Mouse (Mus musculus) gastrocnemius, postnatal 36 days (tissue): ENCODE measurements around the gene Map2k2. TPM values are rescaled to one million over a fixed set of nuclear protein-coding genes. Genes with fewer than 3 reads are reported as not detected.
A peak's percentile ranks its signal among the peaks of the same experiment; 100 is the strongest.

ENCODE experiments used
- DNase-seq, 2 experiments: peaks; one replicate each; pipeline ENCODE4 v3.0.0; 2022
- intact Hi-C: fragments of 180-260 bp; cut with DNase I; formaldehyde crosslinking; loops from one replicate; pipeline ENCODE4 v1.15.1; 2025
- total RNA-seq, 2 experiments: library from RNA; stranded (reverse); gene quantifications; 2 replicates each; pipeline ENCODE4 v1.2.3; 2021

Map2k2 gene
- total RNA-seq, 2 experiments from 2014 or later = 160 to 174 TPM

- intact Hi-C loops = no loop called here
- no peak for DNase-seq
Measured at GRCm38 (mm10) chr10:81140717-81141454, 35.2 kb downstream of the Map2k2 start.

GRCm38 (mm10) chr10:81141455-81142210 lies 35.9 kb downstream of the Map2k2 start:
- intact Hi-C loops = no loop called here
- no peak for DNase-seq

- intact Hi-C loops = no loop called here
- no peak for DNase-seq
Measured at GRCm38 (mm10) chr10:81142551-81142981, 36.9 kb downstream of the Map2k2 start.

GRCm38 (mm10) chr10:81143157-81143633 lies 37.5 kb downstream of the Map2k2 start:
- no peak for DNase-seq
- intact Hi-C loops = no loop called here

- no peak for DNase-seq
- intact Hi-C loops = no loop called here
Measured at GRCm38 (mm10) chr10:81143845-81144437, 38.2 kb downstream of the Map2k2 start.

DNA sequence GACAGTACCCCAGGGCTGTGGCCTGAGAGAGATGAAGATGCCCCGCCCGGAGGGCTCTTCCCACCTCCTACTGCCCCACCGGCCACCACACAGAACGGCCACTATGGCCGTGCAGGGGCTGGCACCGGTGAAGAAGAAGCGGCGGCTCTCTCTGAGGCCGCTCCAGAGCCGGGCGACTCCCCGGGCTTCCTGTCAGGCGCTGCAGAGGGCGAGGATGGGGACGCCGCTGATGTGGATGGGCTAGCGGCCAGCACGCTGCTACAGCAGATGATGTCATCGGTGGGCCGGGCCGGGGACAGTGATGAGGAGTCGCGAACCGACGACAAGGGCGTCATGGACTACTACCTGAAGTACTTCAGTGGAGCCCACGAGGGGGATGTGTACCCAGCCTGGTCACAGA lies 39.0 kb downstream of the Map2k2 start:
- DNase-seq = no peak

DNA sequence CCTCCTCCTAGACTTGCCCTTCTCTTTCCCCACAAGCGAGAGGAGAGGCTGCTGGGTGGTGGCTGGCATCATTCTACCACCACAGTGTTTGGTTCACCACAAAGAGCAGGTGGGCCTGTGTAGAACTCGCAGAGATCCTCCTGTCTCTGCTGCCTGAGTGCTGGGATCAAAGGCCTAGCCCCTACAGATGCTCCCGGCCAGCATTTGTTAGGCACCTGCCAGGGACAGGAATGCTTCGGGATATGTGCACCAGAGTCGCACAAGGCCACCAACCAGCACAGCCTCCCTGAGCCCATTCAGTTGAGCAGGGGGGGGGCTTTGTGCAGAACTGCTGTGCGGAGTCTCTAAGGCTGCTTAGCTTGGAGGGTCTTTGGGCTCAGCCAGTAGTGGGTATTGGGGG lies 39.6 kb downstream of the Map2k2 start:
- intact Hi-C loops = loop anchor here (5.0 kb wide), 1 partner anchor 302 kb away; no protein-coding TSS in a partner anchor
- no peak for DNase-seq

More for the DNA sequence above, 39.0 kb downstream of the Map2k2 start:
- intact Hi-C loops = loop anchor here (5.0 kb wide), 1 partner anchor 303 kb away; no protein-coding TSS in a partner anchor

GRCm38 (mm10) chr10:81145778-81146177 lies 40.1 kb downstream of the Map2k2 start:
- intact Hi-C loops = loop anchor here (5.0 kb wide), 1 partner anchor 302 kb away; no protein-coding TSS in a partner anchor
- no peak for DNase-seq

GRCm38 (mm10) chr10:81146296-81146695 lies 40.6 kb downstream of the Map2k2 start:
- intact Hi-C loops = loop anchor here (5.0 kb wide), 1 partner anchor 301 kb away; no protein-coding TSS in a partner anchor
- DNase-seq = no peak

- no peak for DNase-seq
- intact Hi-C loops = no loop called here
Measured at GRCm38 (mm10) chr10:81151261-81151660, 45.5 kb downstream of the Map2k2 start.

DNA sequence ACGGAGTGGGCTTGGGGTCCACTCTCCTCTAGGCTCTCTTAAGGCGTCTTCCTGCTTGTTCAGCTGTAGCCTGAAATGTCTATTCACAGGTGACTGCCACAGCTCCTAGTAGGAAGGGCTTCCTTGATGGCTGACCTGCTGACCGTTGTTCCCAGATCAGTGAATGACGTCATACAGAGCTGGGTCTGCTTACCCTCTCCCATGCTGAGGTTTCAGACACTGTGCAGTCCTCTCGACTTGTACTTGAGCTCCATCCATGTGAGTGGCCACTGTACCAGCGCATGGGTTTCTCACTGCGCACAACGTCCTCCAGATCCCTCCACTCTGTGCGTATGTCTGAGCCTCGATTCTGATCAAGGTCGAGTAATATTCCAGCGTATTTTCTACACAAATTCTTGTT lies 46.9 kb downstream of the Map2k2 start:
- intact Hi-C loops = no loop called here
- no peak for DNase-seq

GRCm38 (mm10) chr10:81154313-81154712 lies 48.6 kb downstream of the Map2k2 start:
- no peak for DNase-seq
- intact Hi-C loops = no loop called here

DNA sequence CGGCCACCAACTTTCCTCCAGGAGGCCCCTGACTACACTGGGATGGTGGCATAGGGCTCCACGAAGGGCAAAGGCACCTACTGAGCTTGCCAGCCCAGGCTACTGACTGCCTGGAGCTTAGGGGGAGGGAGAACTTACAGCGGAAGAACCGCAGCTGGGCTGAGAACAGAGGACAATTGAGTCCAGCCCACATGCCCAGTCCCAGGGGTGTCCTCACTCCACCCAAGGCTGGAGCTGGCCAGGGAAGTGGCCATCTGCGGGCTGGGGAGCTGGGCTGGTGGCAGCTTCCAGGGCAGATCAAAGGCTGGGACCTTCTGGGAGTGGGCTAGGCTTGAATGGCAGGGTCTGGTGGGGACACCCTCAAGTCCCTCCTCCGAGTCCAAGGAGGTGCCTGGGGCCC lies 49.0 kb downstream of the Map2k2 start:
- DNase-seq = no peak
- intact Hi-C loops = no loop called here

DNA sequence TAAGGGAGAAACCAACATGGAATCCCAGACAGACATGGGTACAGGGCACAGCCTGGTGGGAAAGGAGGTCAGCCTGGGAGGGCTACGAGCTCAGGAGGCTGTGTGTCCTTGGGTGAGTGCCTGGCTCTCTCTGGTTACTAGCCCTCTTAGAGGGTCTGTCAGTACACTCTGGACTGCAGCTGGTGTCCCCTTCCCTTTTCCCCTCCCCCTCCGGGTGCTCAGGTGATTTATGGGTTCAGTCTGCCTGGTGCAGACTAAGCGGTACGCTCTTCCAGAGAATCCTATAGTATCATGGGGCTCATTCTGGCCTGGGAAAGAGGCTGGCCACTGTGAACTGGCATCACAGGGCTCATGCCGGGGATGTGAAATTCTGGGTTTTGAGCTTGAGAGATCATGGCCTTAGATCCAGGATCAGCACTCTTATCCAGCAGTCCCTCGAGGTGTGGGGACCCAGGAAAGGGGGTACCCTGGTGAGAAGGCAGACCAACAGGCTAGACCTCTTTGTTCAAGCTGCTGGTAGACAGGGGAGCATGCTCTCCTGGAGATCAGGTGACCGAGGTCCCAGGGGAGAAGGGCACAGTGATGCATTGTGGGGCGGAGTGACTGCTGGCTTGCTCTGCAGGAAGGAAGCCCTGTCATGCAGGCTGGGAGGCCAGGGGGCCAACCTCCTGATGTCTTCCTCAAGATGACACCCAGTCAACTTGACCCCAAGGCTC lies 56.0 kb downstream of the Map2k2 start:
- DNase-seq = no peak
- intact Hi-C loops = no loop called here

GRCm38 (mm10) chr10:81162318-81162652 lies 56.6 kb downstream of the Map2k2 start:
- intact Hi-C loops = no loop called here
- DNase-seq = no peak

DNA sequence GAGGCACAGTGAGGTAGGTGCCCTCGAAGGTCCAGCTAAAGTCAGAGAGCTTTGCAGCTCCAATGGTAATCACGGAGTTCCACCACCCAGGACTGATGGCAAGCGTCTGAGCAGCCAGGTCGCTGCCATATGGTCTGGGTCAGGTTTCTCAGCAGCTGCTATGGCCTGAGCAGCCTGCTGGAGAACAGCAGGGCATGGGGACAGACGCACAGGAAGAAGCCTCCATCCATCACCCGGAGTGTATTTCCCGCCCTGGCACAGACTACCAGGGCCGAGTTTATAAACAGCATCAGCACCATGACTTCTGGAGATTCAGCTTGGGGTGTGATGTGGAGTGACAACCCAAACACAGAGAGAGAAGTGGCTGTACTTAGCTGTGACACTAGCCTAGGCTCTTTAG lies 59.4 kb downstream of the Map2k2 start:
- intact Hi-C loops = no loop called here
- no peak for DNase-seq

DNA sequence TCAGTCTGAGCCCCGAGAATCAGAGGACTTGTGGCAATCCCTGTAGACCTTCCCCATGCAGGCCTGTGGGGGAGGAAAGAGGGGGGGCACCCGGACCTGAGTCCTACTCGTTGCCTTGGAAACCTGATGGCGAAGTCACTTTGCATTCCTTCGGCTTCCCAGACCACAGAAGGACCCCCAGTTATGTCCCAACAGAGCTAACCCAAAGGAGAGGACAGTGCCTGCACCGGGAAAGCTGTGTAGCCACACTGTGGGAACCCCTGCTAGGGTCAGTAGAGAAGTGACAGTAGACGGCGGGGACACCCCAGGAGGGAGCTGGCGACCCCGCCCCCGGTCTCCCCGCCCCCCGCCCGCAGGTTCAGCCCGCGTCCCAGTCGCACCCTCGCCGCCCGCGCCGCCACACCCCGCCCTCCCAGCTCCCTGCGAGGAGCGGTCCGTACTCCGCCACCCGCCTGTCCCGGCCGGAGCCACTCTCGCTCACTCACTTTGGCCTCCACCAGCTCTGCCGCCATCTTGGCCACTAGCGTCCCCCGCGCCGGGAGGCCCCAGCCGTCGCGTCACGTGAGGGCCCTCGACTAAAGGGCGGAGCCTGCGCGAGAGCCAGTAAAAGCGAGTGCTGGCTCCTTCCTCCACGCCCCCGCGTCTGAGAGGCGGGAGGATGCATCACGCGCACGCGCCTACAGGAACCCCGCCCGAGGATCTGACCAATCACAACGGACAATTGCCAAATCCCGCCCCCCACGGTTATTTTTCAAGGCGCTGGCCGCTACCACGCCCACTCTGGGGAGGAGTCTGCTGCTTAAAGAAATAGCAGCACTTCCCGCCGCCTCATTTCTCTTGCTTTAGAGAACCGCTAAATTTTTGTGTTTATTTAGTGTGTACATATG lies 61.7 kb downstream of the Map2k2 start, which contains the start of gene Pias4:
Gene Pias4 (minus strand): TSS at position 724 of the 887 bp plus-strand sequence.
- intact Hi-C loops = no loop called here
- peak; percentile 100 for DNase-seq

DNA sequence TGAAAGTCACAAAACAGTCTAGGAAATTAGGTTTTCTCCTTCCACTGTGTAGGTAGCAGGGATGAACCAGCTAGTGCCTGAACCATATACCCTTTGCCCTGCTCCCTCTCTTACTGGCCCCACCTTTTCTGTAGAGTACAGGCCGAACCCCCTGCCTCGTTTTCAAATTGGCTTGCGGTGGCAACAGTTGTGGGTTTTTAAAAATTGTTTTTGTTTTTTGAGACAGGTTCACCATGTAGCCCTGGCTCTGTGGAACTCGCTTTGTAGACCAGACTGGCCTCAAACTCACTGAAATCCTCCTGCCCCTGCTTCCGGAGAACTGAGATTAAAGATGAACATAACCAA lies 62.3 kb downstream of the Map2k2 start:
- intact Hi-C loops = no loop called here
- no peak for DNase-seq

- intact Hi-C loops = no loop called here
Measured at GRCm38 (mm10) chr10:81168521-81169244, 63.0 kb downstream of the Map2k2 start.

More at GRCm38 (mm10) chr10:81168521-81169244, 63.0 kb downstream of the Map2k2 start:
- peak; percentile 76 to 84 for DNase-seq
